Mouse (Mus musculus): ENCODE results near the gene Cd63. TPM values are rescaled to one million over a fixed set of nuclear protein-coding genes. Genes with fewer than 3 reads are reported as not detected.

Gene Cd63
- 119 and 137 TPM in 2 replicates for polyA plus RNA-seq (2015; fragmentation: Nextera tagmentation; extraction: Ambion mirVana)

DNA sequence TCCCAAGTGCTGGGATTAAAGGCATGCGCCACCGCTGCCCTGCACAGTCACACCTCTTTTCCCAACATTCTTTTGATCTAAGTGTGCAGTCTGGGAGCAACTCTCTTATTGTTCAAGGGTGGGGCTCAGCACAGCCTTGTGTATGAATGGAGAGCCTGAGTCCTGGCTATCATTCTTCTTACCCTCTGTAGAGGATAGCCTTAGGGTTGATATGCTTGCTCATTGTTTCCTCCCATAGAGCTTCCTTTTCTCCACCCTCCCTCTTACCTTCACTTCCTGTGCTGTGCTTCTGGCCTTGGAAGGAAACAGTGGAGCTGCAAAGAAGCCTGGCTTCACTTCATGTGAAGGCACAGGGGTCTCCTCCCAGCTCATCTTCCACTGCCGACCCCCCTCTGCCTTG is at the start of gene Cd63:
Gene Cd63 (plus strand): TSS at position 292 of the 400 bp plus-strand sequence.
- Histone ChIP-seq H3K9ac (replicated peaks; ENCODE audit: low read depth, low read length) (no peak within 1 kb of the TSS), H3K4me1 (replicated peaks; ENCODE audit: control insufficient read depth, insufficient read depth, low read length) (peaks cover 19% of the 10 kb centered on the region), H3K4me3 (replicated peaks; ENCODE audit: low read length) (no peak within 1 kb of the TSS), H3K4me2 (ENCODE audit: low read length) (no peak within 1 kb of the TSS), H3K9me3 (ENCODE audit: control insufficient read depth, low read length) (no peaks in the 10 kb centered on the region), H3K27ac (ENCODE audit: low read length) (no peak within 1 kb of the TSS), H3K36me3 (ENCODE audit: control insufficient read depth, insufficient read depth) (no peaks in the 10 kb centered on the region), H3K27me3 (replicated peaks; ENCODE audit: control insufficient read depth, insufficient read depth, low read length) (peaks cover 3% of the 10 kb centered on the region)
- no peak for ATAC-seq
- 77% methylated on average over 3 of the region's 3 CpGs for WGBS

- peaks cover 8% of the 10 kb centered on the region for H3K36me3 ChIP-seq (ENCODE audit: control insufficient read depth, insufficient read depth)
- H3K4me1 ChIP-seq (replicated peaks; ENCODE audit: control insufficient read depth, insufficient read depth, low read length) = no peaks in the 10 kb centered on the region
- no peak overlapping the region for H3K4me3 ChIP-seq (replicated peaks; ENCODE audit: low read length)
- H3K4me2 ChIP-seq (ENCODE audit: low read length) = no peak overlapping the region
- no peaks in the 10 kb centered on the region for H3K9me3 ChIP-seq (ENCODE audit: control insufficient read depth, low read length)
- no peak overlapping the region for H3K27ac ChIP-seq (ENCODE audit: low read length)
- ATAC-seq = no peak
- no peak overlapping the region for H3K9ac ChIP-seq (replicated peaks; ENCODE audit: low read depth, low read length)
- no peaks in the 10 kb centered on the region for H3K27me3 ChIP-seq (replicated peaks; ENCODE audit: control insufficient read depth, insufficient read depth, low read length)
Measured at GRCm38 (mm10) chr10:128861176-128861575, 39.6 kb upstream of the Cd63 start.

DNA sequence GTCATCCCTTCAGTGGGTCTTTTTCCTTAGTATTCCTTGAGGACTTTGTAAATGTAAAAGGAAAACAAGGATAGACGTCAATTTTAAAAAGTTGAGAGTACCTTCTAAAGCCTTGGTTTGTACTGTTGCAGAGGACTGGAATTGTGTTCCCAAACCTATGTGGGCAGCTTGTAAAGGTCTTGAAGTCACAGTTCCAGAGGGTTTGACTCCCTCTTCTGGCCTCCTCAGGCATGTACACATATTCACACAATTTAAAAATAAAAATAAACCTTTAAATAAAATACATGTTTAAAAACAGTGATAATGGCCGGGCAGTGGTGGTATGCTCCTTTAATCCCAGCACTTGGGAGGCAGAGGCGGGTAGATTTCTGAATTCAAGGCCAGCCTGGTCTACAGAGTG is 34.7 kb upstream of the Cd63 start:
- H3K36me3 ChIP-seq (ENCODE audit: control insufficient read depth, insufficient read depth) = peaks cover 8% of the 10 kb centered on the region
- no peak overlapping the region for H3K4me2 ChIP-seq (ENCODE audit: low read length)
- WGBS = 90% methylated on average over 3 of the region's 3 CpGs
- H3K4me1 ChIP-seq (replicated peaks; ENCODE audit: control insufficient read depth, insufficient read depth, low read length) = no peaks in the 10 kb centered on the region
- no peaks in the 10 kb centered on the region for H3K27me3 ChIP-seq (replicated peaks; ENCODE audit: control insufficient read depth, insufficient read depth, low read length)
- no peaks in the 10 kb centered on the region for H3K9me3 ChIP-seq (ENCODE audit: control insufficient read depth, low read length)
- no peak overlapping the region for H3K27ac ChIP-seq (ENCODE audit: low read length)
- ATAC-seq = no peak
- H3K9ac ChIP-seq (replicated peaks; ENCODE audit: low read depth, low read length) = no peak overlapping the region
- no peak overlapping the region for H3K4me3 ChIP-seq (replicated peaks; ENCODE audit: low read length)

DNA sequence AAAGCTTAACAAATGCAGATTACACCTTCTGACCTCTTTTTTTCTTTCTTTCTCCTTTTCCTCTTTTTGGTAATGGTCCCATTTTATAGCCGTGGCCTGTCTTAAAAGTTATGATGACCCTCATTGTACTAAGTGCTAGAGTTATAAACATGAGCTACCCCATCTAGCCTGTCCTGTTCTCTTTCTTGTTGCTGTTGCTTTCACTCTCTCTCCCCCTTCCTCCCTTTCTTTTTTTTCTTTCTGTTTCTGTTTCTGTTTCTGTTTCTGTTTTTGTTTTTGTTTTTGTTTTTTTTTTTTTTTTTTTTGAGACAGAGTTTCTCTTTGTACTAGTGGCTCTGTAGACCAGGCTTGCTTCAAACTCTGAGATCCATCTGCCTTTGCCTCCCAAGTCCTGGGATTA is 34.3 kb upstream of the Cd63 start:
- Histone ChIP-seq H3K36me3 (ENCODE audit: control insufficient read depth, insufficient read depth) (peaks cover 9% of the 10 kb centered on the region), H3K4me3 (replicated peaks; ENCODE audit: low read length) (no peak overlapping the region), H3K9ac (replicated peaks; ENCODE audit: low read depth, low read length) (no peak overlapping the region), H3K27me3 (replicated peaks; ENCODE audit: control insufficient read depth, insufficient read depth, low read length) (no peaks in the 10 kb centered on the region), H3K9me3 (ENCODE audit: control insufficient read depth, low read length) (no peaks in the 10 kb centered on the region), H3K27ac (ENCODE audit: low read length) (no peak overlapping the region), H3K4me1 (replicated peaks; ENCODE audit: control insufficient read depth, insufficient read depth, low read length) (no peaks in the 10 kb centered on the region), H3K4me2 (ENCODE audit: low read length) (no peak overlapping the region)
- ATAC-seq = no peak
- WGBS = 84% methylated on average over 1 of the region's 1 CpGs

GRCm38 (mm10) chr10:128870341-128870740 is 30.4 kb upstream of the Cd63 start:
- ATAC-seq = no peak
- peaks cover 22% of the 10 kb centered on the region for H3K36me3 ChIP-seq (ENCODE audit: control insufficient read depth, insufficient read depth)
- no peaks in the 10 kb centered on the region for H3K27me3 ChIP-seq (replicated peaks; ENCODE audit: control insufficient read depth, insufficient read depth, low read length)
- H3K9me3 ChIP-seq (ENCODE audit: control insufficient read depth, low read length) = no peaks in the 10 kb centered on the region
- H3K4me3 ChIP-seq (replicated peaks; ENCODE audit: low read length) = no peak overlapping the region
- no peaks in the 10 kb centered on the region for H3K4me1 ChIP-seq (replicated peaks; ENCODE audit: control insufficient read depth, insufficient read depth, low read length)
- no peak overlapping the region for H3K9ac ChIP-seq (replicated peaks; ENCODE audit: low read depth, low read length)
- H3K4me2 ChIP-seq (ENCODE audit: low read length) = no peak overlapping the region
- H3K27ac ChIP-seq (ENCODE audit: low read length) = no peak overlapping the region
- WGBS = 85% methylated on average over 3 of the region's 3 CpGs

- Histone ChIP-seq H3K9ac (replicated peaks; ENCODE audit: low read depth, low read length) (no peak overlapping the region), H3K4me2 (ENCODE audit: low read length) (no peak overlapping the region), H3K9me3 (ENCODE audit: control insufficient read depth, low read length) (no peaks in the 10 kb centered on the region), H3K4me3 (replicated peaks; ENCODE audit: low read length) (no peak overlapping the region), H3K36me3 (ENCODE audit: control insufficient read depth, insufficient read depth) (peaks cover 10% of the 10 kb centered on the region), H3K27ac (ENCODE audit: low read length) (no peak overlapping the region), H3K4me1 (replicated peaks; ENCODE audit: control insufficient read depth, insufficient read depth, low read length) (no peaks in the 10 kb centered on the region), H3K27me3 (replicated peaks; ENCODE audit: control insufficient read depth, insufficient read depth, low read length) (no peaks in the 10 kb centered on the region)
- no peak for ATAC-seq
Measured at GRCm38 (mm10) chr10:128878291-128878690, 22.5 kb upstream of the Cd63 start.

DNA sequence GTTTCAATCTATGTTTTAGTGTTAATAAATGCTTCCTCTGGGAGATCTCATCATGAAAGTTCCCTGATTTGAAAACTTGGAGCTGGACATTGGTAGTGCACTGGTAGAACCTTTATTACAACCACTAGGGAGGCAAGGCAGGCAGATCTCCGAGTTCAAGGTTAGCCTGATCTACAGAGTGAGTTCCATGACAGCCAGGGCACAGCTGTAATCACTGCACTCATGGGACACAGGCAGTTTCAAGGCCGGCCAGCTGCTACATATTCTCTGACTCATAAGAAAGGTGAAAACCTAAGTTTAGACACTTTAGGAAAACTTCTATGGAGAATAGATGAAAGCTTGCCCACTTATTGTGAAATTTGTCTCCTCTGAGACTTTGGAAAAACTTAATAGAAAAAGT is 22.0 kb upstream of the Cd63 start:
- Histone ChIP-seq H3K4me1 (replicated peaks; ENCODE audit: control insufficient read depth, insufficient read depth, low read length) (no peaks in the 10 kb centered on the region), H3K4me3 (replicated peaks; ENCODE audit: low read length) (no peak overlapping the region), H3K9me3 (ENCODE audit: control insufficient read depth, low read length) (no peaks in the 10 kb centered on the region), H3K4me2 (ENCODE audit: low read length) (no peak overlapping the region), H3K36me3 (ENCODE audit: control insufficient read depth, insufficient read depth) (peaks cover 8% of the 10 kb centered on the region), H3K27ac (ENCODE audit: low read length) (no peak overlapping the region), H3K9ac (replicated peaks; ENCODE audit: low read depth, low read length) (no peak overlapping the region), H3K27me3 (replicated peaks; ENCODE audit: control insufficient read depth, insufficient read depth, low read length) (no peaks in the 10 kb centered on the region)
- WGBS = 90% methylated on average over 2 of the region's 2 CpGs
- ATAC-seq = no peak

DNA sequence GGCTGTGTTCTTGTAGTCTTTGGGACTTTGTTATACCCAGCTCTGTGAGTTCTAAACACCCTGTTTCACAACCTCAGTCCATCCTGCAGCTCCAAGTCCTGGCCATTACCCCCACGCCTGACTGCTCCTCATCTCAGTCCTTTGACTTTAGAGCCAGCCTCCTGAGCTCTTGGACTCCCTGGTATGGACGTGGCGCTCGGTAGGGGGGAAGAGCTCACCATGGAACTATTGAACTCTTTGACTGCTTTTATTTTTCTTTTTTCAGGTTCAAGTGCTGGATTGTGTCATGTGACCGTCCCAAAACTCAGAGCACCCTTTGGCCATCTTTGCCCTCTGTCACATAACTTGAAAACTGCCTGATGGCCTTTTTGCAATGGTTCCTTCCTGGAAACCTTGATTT is 18.7 kb upstream of the Cd63 start:
- Histone ChIP-seq H3K9me3 (ENCODE audit: control insufficient read depth, low read length) (no peaks in the 10 kb centered on the region), H3K4me2 (ENCODE audit: low read length) (no peak overlapping the region), H3K4me1 (replicated peaks; ENCODE audit: control insufficient read depth, insufficient read depth, low read length) (no peaks in the 10 kb centered on the region), H3K9ac (replicated peaks; ENCODE audit: low read depth, low read length) (no peak overlapping the region), H3K27ac (ENCODE audit: low read length) (no peak overlapping the region), H3K27me3 (replicated peaks; ENCODE audit: control insufficient read depth, insufficient read depth, low read length) (no peaks in the 10 kb centered on the region), H3K36me3 (ENCODE audit: control insufficient read depth, insufficient read depth) (peaks cover 12% of the 10 kb centered on the region), H3K4me3 (replicated peaks; ENCODE audit: low read length) (no peak overlapping the region)
- ATAC-seq = no peak
- 75% methylated on average over 5 of the region's 5 CpGs for WGBS

DNA sequence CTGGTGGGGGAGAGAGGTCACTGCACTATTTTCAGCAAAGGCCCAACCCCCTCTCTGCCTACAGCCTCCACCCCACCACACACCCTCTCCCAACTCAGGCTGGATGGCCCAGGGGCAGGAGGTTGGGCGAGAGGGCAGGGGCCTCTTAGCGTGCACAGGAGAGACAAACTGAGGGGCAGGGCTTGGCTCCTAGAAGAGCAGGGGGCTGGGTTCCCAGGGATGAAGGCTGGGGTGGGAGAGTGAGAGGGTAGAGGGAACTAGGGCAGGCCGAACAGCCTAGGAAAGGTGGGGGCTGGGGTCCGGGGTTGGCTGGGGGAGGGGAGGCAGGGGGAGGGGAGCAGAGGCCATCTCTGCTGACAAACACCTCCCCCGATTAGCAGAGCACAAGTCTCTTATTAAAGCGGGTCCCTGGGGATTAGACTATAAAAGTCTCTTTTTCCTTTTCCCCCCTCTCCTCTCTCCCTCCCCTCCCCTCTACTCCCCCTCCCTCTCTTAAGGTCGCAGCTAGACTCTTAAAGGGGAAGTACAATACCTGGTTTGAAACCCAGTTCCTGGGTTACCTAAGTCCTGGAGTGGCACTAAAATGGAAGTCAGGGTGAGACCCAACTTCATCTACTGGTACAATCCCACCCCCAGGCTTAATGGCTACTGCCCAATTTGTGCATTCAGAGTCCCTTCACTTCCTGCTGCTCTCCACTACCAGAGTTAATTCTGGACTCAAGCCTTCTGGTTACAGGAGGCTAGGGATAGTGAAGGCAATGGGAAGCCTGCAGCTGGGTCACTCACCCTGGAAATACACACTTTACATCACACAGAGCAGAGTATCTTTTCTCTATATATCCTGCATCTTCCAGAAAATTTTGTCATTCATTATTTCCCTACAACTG is 11.6 kb upstream of the Cd63 start:
- H3K36me3 ChIP-seq (ENCODE audit: control insufficient read depth, insufficient read depth) = peaks cover 9% of the 10 kb centered on the region
- H3K27ac ChIP-seq (ENCODE audit: low read length) = peak overlapping the region; percentile 29
- H3K4me1 ChIP-seq (replicated peaks; ENCODE audit: control insufficient read depth, insufficient read depth, low read length) = peaks cover 32% of the 10 kb centered on the region
- no peaks in the 10 kb centered on the region for H3K27me3 ChIP-seq (replicated peaks; ENCODE audit: control insufficient read depth, insufficient read depth, low read length)
- peak; percentile 32 for ATAC-seq
- H3K9me3 ChIP-seq (ENCODE audit: control insufficient read depth, low read length) = no peaks in the 10 kb centered on the region
- peak overlapping the region; percentile 66 for H3K4me2 ChIP-seq (ENCODE audit: low read length)
- peak overlapping the region; percentile 50 for H3K9ac ChIP-seq (replicated peaks; ENCODE audit: low read depth, low read length)
- H3K4me3 ChIP-seq (replicated peaks; ENCODE audit: low read length) = peak overlapping the region; percentile 38
- 1% methylated on average over 7 of the region's 7 CpGs for WGBS

All from forebrain, embryonic 16.5 days (tissue).